Mouse (Mus musculus) spleen, postnatal 4 days (tissue): Measurements from ENCODE around the gene Mecp2.
A peak's percentile ranks its signal among the peaks of the same experiment; 100 is the strongest.

Experiments
- DNase-seq, 2 experiments: peaks; one replicate each; pipeline ENCODE4 v3.0.0; 2022; ENCODE audit warnings: low spot score in 2 of 2

Gene Mecp2

GRCm38 (mm10) chrX:74014597-74014996 lies 120.6 kb downstream of the Mecp2 start:
- no peak for DNase-seq

DNA sequence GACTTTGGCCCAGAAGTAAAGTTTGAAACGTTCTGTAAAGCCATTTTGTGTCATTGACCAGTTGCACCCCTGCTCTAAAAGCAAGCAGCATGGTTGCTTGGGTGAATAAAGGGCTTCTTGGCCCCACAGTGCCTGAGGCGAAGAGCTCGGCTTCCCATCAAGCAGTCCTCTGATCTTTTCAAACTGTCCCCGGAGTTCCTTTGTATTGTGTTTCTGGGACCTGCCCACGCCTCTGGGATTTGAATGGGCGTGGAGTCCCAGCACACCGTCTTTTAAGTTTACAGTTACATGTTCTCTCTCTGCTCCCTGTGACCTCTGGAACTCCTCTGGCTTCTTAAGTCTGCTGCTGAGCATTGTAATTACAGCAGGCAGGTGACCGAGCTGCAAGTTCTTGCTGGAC lies 127.1 kb downstream of the Mecp2 start:
- no peak for DNase-seq

DNA sequence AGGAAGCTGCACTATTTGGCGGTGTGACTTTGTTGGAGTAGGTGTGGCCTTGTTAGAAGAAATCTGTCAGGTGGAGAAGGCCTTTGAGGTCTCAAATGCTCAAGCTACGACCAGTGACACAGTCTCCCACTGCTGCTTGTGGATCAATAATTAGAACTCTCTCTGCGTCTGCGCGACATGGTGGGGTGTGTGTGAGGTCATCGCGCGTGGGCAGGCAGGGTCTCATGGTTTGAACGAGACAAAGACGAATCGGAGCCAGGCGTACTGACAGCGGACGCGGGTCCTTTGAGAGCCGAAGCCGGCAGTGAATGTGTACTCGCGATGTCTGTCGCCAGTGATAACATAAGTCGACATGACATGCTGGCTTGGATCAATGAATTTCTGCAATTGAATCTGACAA lies 128.8 kb downstream of the Mecp2 start:
- no peak for DNase-seq

DNA sequence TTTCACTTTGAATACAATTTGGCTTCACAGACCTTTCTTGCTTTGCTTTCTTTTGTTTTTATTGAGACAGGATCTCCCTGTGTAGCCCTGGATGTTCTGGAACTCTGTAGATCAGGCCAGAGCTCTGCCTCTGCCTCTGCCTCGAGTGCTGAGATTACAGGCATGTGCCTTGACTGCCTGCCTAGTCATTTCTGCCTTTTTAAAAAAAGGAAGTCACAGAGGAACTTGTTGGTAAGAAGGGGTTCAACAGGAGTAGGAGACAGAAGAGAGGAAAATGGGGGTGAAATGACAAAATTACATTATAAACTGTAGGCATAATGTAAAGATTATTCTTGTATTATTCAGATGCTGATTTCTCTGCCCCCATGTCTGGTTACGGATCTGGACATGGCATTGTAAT lies 131.5 kb downstream of the Mecp2 start:
- DNase-seq, result no peak

DNA sequence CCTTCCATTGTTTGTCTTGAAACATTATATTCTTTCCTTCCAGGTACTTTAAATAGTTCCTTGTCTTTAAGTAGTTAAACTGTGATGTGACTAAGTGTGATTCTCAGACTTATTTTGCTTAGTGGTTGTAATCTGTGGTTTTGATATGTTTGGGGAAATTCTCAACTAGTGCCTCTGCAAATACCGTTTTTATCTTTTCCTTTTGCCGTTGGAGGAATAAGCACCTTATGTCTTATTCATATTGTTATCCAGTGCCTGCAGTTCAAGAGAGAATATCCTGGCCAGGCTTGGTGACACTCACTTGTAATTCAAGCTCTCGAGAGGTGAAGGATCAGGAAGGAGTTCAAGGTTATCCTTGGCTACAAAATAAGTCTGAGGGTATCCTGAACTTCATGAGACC lies 134.1 kb downstream of the Mecp2 start:
- no peak for DNase-seq

GRCm38 (mm10) chrX:73998911-73999869 lies 136.0 kb downstream of the Mecp2 start:
- peak; percentile 53 to 64 for DNase-seq

DNA sequence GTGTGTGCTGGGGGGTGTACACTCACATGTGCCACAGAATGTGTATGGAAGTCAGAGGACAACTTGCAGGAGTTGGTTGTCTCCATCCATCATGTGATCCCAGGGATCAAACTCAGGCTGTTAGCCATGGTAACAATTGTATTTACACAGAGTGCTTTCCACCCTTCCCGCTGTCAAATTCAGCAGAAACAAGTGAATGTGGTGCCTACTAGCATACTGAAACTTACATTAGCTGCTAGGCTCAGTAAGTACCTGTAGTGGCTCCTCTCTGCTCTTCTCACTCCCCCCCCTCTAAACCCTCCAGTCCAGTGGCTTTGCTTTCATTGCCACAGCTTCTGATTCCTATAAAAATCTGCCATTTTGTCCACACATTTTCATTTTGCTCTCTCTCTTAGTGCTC lies 157.4 kb downstream of the Mecp2 start:
- DNase-seq, result no peak
